Mouse (Mus musculus): Measurements from ENCODE around the gene Slit3. TPM values are rescaled to one million over a fixed set of nuclear protein-coding genes. Genes with fewer than 3 reads are reported as not detected.

The Slit3 gene
- total RNA-seq (2018; cell fraction: chromatin; rRNA removed) = 1 to 10 TPM in 2 of 26 experiments, not detected in 24; 1.1 to 9.3 TPM
- not detected for total RNA-seq (2018; cell fraction: cytosol; rRNA removed)
- 1 to 10 TPM in 1 of 26 experiments, not detected in 25; 1.3 TPM for total RNA-seq (2018; cell fraction: nucleus; rRNA removed)
- polyA plus RNA-seq (2018) = not detected in 3 replicates

DNA sequence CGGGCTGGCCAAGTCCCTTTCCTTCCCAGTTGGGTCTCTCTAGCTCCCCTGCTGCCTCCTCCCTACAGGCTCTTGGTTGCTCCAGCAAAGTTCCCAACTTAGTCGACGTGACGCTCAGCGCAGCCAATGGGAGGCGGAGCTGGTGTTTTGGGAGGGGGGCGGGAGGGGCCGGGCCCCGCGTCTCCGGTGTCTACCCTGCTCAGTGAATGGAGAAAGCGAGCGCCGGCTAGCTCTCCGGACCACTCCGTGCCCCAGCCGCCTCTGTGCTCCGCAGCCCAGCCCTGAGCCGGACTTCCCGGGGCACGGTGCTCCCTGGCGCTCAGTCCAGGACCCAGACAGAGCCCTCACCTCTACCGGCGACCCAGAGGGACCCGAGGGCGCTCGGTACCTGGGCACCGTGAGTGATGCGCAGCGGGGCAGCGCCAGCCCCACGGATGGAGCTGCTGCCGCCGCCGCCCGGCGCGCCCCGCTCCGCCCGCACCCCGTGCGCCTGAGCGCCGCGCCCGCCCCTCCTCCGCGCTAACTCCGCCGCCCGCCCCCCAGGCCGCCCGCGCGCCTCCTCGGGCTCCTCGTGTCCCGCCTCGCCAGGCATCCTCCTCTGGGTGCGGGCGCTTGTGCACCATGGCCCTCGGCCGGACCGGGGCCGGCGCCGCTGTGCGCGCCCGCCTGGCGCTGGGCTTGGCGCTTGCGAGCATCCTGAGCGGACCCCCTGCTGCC is at the start of gene Slit3:
Slit3 (plus strand) TSS at position 331 of the 717 bp plus-strand sequence.
- H3K4me3 ChIP-seq (ENCODE audit: inconsistent target) = no peak within 1 kb of the TSS
- whole genome bisulfite sequencing (ENCODE audit: missing documents) = 3% methylated on average over 62 of the region's 75 CpGs
- H3K36me3 ChIP-seq (ENCODE audit: inconsistent target) = no peaks in the 10 kb centered on the region

DNA sequence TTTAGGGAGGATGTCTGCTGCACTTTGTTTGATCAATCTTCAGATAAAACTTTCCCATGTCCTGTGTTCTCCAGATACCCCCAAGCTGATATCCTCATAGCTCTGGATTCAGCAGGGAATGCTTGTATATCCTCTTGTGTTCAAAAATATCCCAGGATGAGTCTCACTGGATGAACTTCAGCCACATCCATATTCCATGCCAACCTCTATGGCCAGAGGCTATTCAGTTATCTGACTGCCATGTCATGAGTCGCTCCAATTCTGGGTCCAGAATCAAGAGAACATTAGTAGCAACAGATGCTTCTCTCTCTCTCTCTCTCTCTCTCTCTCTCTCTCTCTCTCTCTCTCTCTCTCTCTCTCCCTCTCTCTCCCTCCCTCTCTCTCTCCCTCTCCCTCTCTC is 49.6 kb upstream of the Slit3 start:
- 86% methylated on average over 1 of the region's 1 CpGs for WGBS (ENCODE audit: missing documents)
- H3K27ac ChIP-seq = no peak overlapping the region
- no peak overlapping the region for H3K4me3 ChIP-seq (ENCODE audit: inconsistent target)
- H3K36me3 ChIP-seq (ENCODE audit: inconsistent target) = no peaks in the 10 kb centered on the region
- H3K79me2 ChIP-seq (ENCODE audit: inconsistent target) = no peaks in the 10 kb centered on the region

More for the DNA sequence above, at the start of gene Slit3:
- H3K27ac ChIP-seq = no peak within 1 kb of the TSS
- H3K79me2 ChIP-seq (ENCODE audit: inconsistent target) = no peaks in the 10 kb centered on the region

DNA sequence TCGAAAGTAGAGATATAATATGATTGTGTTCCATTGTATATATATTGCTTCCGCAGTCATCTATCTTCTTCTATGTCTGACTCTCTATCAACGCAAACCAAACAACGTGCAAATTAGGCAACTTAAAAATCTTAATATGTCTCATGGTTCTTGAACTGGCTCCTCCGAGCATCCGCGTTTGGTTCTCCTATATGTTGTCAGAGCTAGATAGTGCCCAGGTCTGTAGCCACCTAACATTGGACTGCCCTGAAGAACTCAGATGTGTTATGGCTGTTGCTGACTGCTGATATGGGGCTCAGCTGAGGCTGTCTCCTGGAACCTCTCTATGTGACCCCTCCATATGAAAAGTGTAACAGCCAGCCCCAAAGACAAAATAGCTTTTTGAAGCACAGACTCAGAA is 45.6 kb upstream of the Slit3 start:
- no peak overlapping the region for H3K27ac ChIP-seq
- no peaks in the 10 kb centered on the region for H3K36me3 ChIP-seq (ENCODE audit: inconsistent target)
- H3K79me2 ChIP-seq (ENCODE audit: inconsistent target) = no peaks in the 10 kb centered on the region
- no peak overlapping the region for H3K4me3 ChIP-seq (ENCODE audit: inconsistent target)
- 95% methylated on average over 7 of the region's 7 CpGs for WGBS (ENCODE audit: missing documents)

DNA sequence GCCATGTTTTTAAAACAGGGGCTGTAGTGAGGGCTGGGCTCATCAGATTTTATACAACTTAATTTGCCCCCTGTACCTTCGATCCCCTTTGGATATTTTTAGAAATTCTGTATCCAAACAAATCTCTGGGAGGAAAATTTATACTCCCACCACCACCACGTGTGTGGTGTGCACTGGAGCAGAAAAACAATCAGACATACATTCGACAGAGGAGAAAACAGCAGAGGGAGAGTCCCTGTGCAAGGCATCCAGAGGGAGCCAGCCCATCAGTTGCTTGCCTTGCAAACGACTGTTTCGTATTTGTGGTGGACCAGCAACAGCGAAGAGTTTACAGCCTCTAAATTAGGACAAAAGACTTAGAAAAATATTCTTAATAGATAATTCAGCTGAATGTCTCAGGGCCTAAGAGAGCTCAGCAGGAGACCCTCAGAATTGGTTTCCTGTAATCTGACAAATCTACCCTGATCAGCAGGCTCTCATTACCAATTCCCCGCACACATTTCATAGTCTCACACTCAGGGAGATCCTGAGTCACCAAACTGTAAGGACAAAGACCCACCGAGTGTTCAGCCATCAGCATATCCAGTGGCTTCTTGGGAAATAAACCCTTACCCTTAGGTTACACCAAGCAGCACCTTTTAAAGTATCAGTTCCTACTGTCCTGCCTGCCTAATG is 40.4 kb upstream of the Slit3 start:
- Histone ChIP-seq H3K4me3 (ENCODE audit: inconsistent target) (no peak overlapping the region), H3K79me2 (ENCODE audit: inconsistent target) (no peaks in the 10 kb centered on the region), H3K27ac (no peak overlapping the region), H3K36me3 (ENCODE audit: inconsistent target) (no peaks in the 10 kb centered on the region)
- 81% methylated on average over 8 of the region's 8 CpGs for WGBS (ENCODE audit: missing documents)

GRCm38 (mm10) chr11:35082297-35082696 is 38.7 kb upstream of the Slit3 start:
- no peak overlapping the region for H3K4me3 ChIP-seq (ENCODE audit: inconsistent target)
- H3K27ac ChIP-seq = no peak overlapping the region
- no peaks in the 10 kb centered on the region for H3K36me3 ChIP-seq (ENCODE audit: inconsistent target)
- H3K79me2 ChIP-seq (ENCODE audit: inconsistent target) = no peaks in the 10 kb centered on the region
- WGBS (ENCODE audit: missing documents) = 82% methylated on average over 3 of the region's 3 CpGs

DNA sequence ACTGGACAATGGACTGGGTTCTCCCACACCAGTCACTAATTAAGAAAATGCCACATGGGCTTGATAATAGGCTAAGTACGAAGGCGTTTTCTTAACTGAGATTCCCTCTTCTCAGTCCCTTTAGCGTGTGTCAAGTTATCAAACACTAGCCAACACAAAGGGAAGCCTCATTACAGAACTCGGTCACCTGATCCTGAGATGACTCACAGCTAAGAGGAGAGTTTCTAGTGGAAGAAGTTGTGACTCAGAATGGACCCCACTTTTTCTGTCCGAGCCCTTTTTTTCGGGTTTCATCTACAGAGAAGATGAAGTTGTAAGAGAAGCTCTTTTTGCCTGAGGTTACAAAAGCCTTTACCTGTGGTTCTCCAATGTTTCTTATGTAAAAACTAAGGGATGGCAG is 38.0 kb upstream of the Slit3 start:
- Histone ChIP-seq H3K27ac (no peak overlapping the region), H3K36me3 (ENCODE audit: inconsistent target) (no peaks in the 10 kb centered on the region), H3K79me2 (ENCODE audit: inconsistent target) (no peaks in the 10 kb centered on the region), H3K4me3 (ENCODE audit: inconsistent target) (no peak overlapping the region)
- 73% methylated on average over 6 of the region's 6 CpGs for WGBS (ENCODE audit: missing documents)

GRCm38 (mm10) chr11:35085351-35085750 is 35.7 kb upstream of the Slit3 start:
- Histone ChIP-seq H3K27ac (no peak overlapping the region), H3K4me3 (ENCODE audit: inconsistent target) (no peak overlapping the region), H3K79me2 (ENCODE audit: inconsistent target) (no peaks in the 10 kb centered on the region), H3K36me3 (ENCODE audit: inconsistent target) (no peaks in the 10 kb centered on the region)
- WGBS (ENCODE audit: missing documents) = 87% methylated on average over 11 of the region's 11 CpGs

GRCm38 (mm10) chr11:35086029-35086428 is 35.0 kb upstream of the Slit3 start:
- Histone ChIP-seq H3K27ac (no peak overlapping the region), H3K79me2 (ENCODE audit: inconsistent target) (no peaks in the 10 kb centered on the region), H3K4me3 (ENCODE audit: inconsistent target) (no peak overlapping the region), H3K36me3 (ENCODE audit: inconsistent target) (no peaks in the 10 kb centered on the region)
- WGBS (ENCODE audit: missing documents) = 66% methylated on average over 5 of the region's 5 CpGs

DNA sequence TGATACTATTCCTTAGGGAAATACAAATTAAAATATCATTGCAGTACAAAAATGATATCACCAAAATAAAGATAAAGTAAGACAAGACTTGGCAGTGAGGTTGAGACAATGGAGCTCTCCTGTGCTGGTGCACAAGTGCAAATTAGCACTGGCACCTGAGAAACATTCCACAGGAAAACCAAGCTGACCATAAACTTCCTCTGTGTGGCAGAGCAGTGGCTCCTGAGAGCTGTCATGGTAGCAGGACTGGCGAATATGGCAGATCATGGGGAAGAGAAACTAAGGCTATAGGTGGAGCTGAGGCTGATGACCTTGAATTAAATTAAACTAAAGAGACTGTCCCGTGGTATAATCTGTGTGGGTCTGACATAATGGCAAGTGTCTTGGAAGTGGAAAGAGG is 33.6 kb upstream of the Slit3 start:
- Histone ChIP-seq H3K4me3 (ENCODE audit: inconsistent target) (no peak overlapping the region), H3K27ac (no peak overlapping the region), H3K36me3 (ENCODE audit: inconsistent target) (no peaks in the 10 kb centered on the region), H3K79me2 (ENCODE audit: inconsistent target) (no peaks in the 10 kb centered on the region)
- 10% methylated on average over 2 of the region's 2 CpGs for WGBS (ENCODE audit: missing documents)

DNA sequence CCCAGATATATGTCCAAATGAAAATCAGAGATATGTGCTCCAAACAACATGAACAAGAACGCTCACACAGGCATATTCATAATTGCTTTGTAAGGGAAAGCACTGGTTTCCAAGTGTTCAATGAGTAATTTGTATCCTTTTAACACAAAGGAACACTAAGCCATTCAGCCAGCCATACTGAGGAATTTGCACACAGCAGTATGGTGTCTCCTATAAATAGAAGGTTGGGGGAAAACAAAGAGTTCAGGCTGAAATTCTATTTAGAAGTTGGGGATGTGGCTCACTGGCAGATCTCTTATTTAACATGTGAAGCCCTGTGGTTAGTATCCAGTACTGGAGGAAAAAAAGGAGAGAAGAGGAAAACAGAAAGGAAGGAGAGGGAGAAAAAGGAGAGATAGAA is 32.9 kb upstream of the Slit3 start:
- WGBS (ENCODE audit: missing documents) = 75% methylated on average over 1 of the region's 1 CpGs
- H3K36me3 ChIP-seq (ENCODE audit: inconsistent target) = no peaks in the 10 kb centered on the region
- H3K4me3 ChIP-seq (ENCODE audit: inconsistent target) = no peak overlapping the region
- no peaks in the 10 kb centered on the region for H3K79me2 ChIP-seq (ENCODE audit: inconsistent target)
- H3K27ac ChIP-seq = no peak overlapping the region

DNA sequence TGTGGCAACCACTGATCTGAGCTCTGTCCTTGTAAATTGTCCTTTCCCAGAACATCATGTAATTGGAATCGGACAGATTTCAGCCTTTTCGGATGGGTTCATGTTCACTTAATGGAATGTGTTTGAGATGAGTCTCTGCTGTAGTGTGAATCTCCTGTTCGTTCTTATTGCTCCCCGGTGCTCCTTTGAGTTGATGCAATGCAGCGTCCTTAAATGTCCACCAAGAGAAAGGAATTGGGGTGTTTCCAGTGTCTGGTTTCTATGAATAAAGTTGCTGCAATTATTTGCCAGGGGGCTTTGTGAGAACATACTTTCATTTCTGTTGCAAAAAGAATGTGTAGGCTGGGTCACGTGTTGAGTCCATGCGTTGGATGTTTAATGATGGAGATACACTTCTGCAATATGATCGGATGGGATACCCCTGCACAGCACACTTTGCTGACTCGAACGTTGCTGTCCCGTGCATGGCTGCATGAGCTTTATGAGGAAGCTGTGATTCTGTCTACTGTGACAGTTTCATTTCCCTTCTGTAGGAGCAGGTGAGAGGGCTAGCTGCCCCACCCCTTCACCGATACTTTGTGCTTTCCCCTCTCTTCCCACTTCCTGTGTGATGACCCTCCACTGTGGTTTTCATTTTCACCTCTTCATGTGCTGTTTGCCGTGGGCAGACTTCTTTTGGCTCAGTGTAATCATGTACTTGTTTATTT is 30.2 kb upstream of the Slit3 start:
- WGBS (ENCODE audit: missing documents) = 51% methylated on average over 13 of the region's 13 CpGs
- no peaks in the 10 kb centered on the region for H3K36me3 ChIP-seq (ENCODE audit: inconsistent target)
- H3K27ac ChIP-seq = no peak overlapping the region
- no peaks in the 10 kb centered on the region for H3K79me2 ChIP-seq (ENCODE audit: inconsistent target)
- no peak overlapping the region for H3K4me3 ChIP-seq (ENCODE audit: inconsistent target)

DNA sequence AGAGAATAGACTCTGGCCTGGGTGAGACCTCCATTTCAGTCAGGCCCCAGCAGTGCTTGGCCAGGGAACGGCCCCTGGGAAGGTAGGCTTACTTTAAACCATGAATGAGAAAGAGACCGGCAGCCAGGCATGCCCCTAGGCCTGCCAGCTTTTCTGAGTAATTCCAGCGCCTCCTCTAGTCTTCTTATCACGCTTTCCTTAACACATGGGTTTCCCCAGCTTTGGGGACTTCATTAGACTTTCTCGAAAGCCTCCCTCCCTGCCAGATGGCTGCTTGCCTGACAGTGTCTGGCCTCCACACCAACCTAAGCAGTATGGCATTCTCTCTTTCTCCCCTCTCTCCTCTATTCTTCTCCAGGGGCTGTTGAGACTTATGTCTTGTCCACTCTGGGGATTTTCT is 24.5 kb upstream of the Slit3 start:
- Histone ChIP-seq H3K27ac (no peak overlapping the region), H3K79me2 (ENCODE audit: inconsistent target) (no peaks in the 10 kb centered on the region), H3K36me3 (ENCODE audit: inconsistent target) (no peaks in the 10 kb centered on the region), H3K4me3 (ENCODE audit: inconsistent target) (no peak overlapping the region)
- WGBS (ENCODE audit: missing documents) = 87% methylated on average over 5 of the region's 5 CpGs

- Histone ChIP-seq H3K4me3 (ENCODE audit: inconsistent target) (no peak overlapping the region), H3K79me2 (ENCODE audit: inconsistent target) (no peaks in the 10 kb centered on the region)
- WGBS (ENCODE audit: missing documents) = 88% methylated on average over 4 of the region's 4 CpGs
Measured at GRCm38 (mm10) chr11:35109781-35110180, 11.2 kb upstream of the Slit3 start.

GRCm38 (mm10) chr11:35110784-35111183 is 10.2 kb upstream of the Slit3 start:
- Histone ChIP-seq H3K36me3 (ENCODE audit: inconsistent target) (no peaks in the 10 kb centered on the region), H3K4me3 (ENCODE audit: inconsistent target) (no peak overlapping the region), H3K27ac (no peak overlapping the region), H3K79me2 (ENCODE audit: inconsistent target) (no peaks in the 10 kb centered on the region)
- WGBS (ENCODE audit: missing documents) = 20% methylated on average over 2 of the region's 2 CpGs

More at GRCm38 (mm10) chr11:35109781-35110180, 11.2 kb upstream of the Slit3 start:
- no peaks in the 10 kb centered on the region for H3K36me3 ChIP-seq (ENCODE audit: inconsistent target)
- no peak overlapping the region for H3K27ac ChIP-seq

DNA sequence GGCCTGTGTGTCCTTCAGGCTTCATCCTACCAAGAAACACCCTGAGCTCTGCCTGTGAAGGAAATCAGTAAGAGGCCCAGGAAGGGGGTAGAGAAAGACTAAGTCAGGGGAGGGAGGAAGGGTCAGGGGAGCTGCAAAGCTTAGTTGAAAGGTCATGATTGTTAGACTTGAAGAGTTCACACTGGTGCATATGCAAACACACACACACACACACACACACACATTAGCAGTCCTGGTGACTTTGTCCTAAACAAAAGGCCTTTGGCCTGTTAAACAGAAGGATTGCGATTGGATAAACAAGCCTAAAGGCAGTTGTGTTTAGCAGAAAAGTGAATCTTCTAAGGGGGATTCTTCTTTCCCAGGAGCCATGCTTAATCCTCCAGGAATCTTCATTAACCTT is 7.7 kb upstream of the Slit3 start:
- 100% methylated on average over 1 of the region's 1 CpGs for WGBS (ENCODE audit: missing documents)
- Histone ChIP-seq H3K79me2 (ENCODE audit: inconsistent target) (no peaks in the 10 kb centered on the region), H3K27ac (no peak overlapping the region), H3K4me3 (ENCODE audit: inconsistent target) (no peak overlapping the region), H3K36me3 (ENCODE audit: inconsistent target) (no peaks in the 10 kb centered on the region)

All from macrophage (primary cell).